Mouse (Mus musculus): ENCODE results near the gene BC048679. TPM values are rescaled to one million over a fixed set of nuclear protein-coding genes. Genes with fewer than 3 reads are reported as not detected.

The BC048679 gene
- polyA plus RNA-seq, 1 experiment, result not detected

- no peak overlapping the region for H3K4me3 ChIP-seq (ENCODE audit: insufficient read depth, poor library complexity, severe bottlenecking)
- TF ChIP-seq MYOD1 (IDR thresholded peaks at IDR 0.05; ENCODE audit: control insufficient read depth, insufficient read length, low read depth), result no peak
- TF ChIP-seq MYOG (IDR thresholded peaks at IDR 0.05; ENCODE audit: control insufficient read depth, extremely low read depth, insufficient read length), result no peak
- TF ChIP-seq FOSL1 (IDR thresholded peaks at IDR 0.05; ENCODE audit: insufficient read depth, low read length, poor library complexity, severe bottlenecking), result no peak
- TF ChIP-seq USF1 (IDR thresholded peaks at IDR 0.05; ENCODE audit: low read depth), result no peak
- no peak for TF ChIP-seq MAX (IDR thresholded peaks at IDR 0.05)
- no peak for TF ChIP-seq CTCF (IDR thresholded peaks at IDR 0.05; ENCODE audit: control insufficient read depth, insufficient read depth, insufficient read length)
- no peak for TF ChIP-seq CEBPB (IDR thresholded peaks at IDR 0.05; ENCODE audit: low read depth)
- no peaks in the 10 kb centered on the region for H3K36me3 ChIP-seq (ENCODE audit: control insufficient read depth, insufficient read depth)
- H3ac ChIP-seq (ENCODE audit: control insufficient read depth, insufficient read length, low read depth), result no peak overlapping the region
- H3K79me2 ChIP-seq (ENCODE audit: control insufficient read depth, insufficient read depth), result no peaks in the 10 kb centered on the region
- no peaks in the 10 kb centered on the region for H3K79me3 ChIP-seq (ENCODE audit: low read depth)
- peaks cover 18% of the 10 kb centered on the region for H3K27me3 ChIP-seq (ENCODE audit: control insufficient read depth, insufficient read depth, insufficient read length)
These were observed 22.9 kb downstream of the BC048679 start for GRCm38 (mm10) chr7:81475221-81475620.

- H3K79me2 ChIP-seq (ENCODE audit: control insufficient read depth, insufficient read depth), result no peaks in the 10 kb centered on the region
- H3K27me3 ChIP-seq (ENCODE audit: control insufficient read depth, insufficient read depth, insufficient read length), result peaks cover 7% of the 10 kb centered on the region
- no peak overlapping the region for H3ac ChIP-seq (ENCODE audit: control insufficient read depth, insufficient read length, low read depth)
- no peak for TF ChIP-seq MYOD1 (IDR thresholded peaks at IDR 0.05; ENCODE audit: control insufficient read depth, insufficient read length, low read depth)
- TF ChIP-seq CEBPB (IDR thresholded peaks at IDR 0.05; ENCODE audit: low read depth), result no peak
- no peak for TF ChIP-seq CTCF (IDR thresholded peaks at IDR 0.05; ENCODE audit: control insufficient read depth, insufficient read depth, insufficient read length)
- TF ChIP-seq USF1 (IDR thresholded peaks at IDR 0.05; ENCODE audit: low read depth), result no peak
- no peak for TF ChIP-seq FOSL1 (IDR thresholded peaks at IDR 0.05; ENCODE audit: insufficient read depth, low read length, poor library complexity, severe bottlenecking)
- no peak for TF ChIP-seq MAX (IDR thresholded peaks at IDR 0.05)
- TF ChIP-seq MYOG (IDR thresholded peaks at IDR 0.05; ENCODE audit: control insufficient read depth, extremely low read depth, insufficient read length), result no peak
- no peaks in the 10 kb centered on the region for H3K36me3 ChIP-seq (ENCODE audit: control insufficient read depth, insufficient read depth)
- no peaks in the 10 kb centered on the region for H3K79me3 ChIP-seq (ENCODE audit: low read depth)
- no peak overlapping the region for H3K4me3 ChIP-seq (ENCODE audit: insufficient read depth, poor library complexity, severe bottlenecking)
These were observed 33.1 kb downstream of the BC048679 start for GRCm38 (mm10) chr7:81464906-81465450.

- TF ChIP-seq MYOD1 (IDR thresholded peaks at IDR 0.05; ENCODE audit: control insufficient read depth, insufficient read length, low read depth) (no peak), MAX (IDR thresholded peaks at IDR 0.05) (no peak), MYOG (IDR thresholded peaks at IDR 0.05; ENCODE audit: control insufficient read depth, extremely low read depth, insufficient read length) (no peak), USF1 (IDR thresholded peaks at IDR 0.05; ENCODE audit: low read depth) (no peak), FOSL1 (IDR thresholded peaks at IDR 0.05; ENCODE audit: insufficient read depth, low read length, poor library complexity, severe bottlenecking) (no peak), CEBPB (IDR thresholded peaks at IDR 0.05; ENCODE audit: low read depth) (no peak), CTCF (IDR thresholded peaks at IDR 0.05; ENCODE audit: control insufficient read depth, insufficient read depth, insufficient read length) (no peak)
- no peaks in the 10 kb centered on the region for H3K79me2 ChIP-seq (ENCODE audit: control insufficient read depth, insufficient read depth)
- peaks cover 7% of the 10 kb centered on the region for H3K27me3 ChIP-seq (ENCODE audit: control insufficient read depth, insufficient read depth, insufficient read length)
- no peak overlapping the region for H3ac ChIP-seq (ENCODE audit: control insufficient read depth, insufficient read length, low read depth)
- H3K36me3 ChIP-seq (ENCODE audit: control insufficient read depth, insufficient read depth), result no peaks in the 10 kb centered on the region
- no peaks in the 10 kb centered on the region for H3K79me3 ChIP-seq (ENCODE audit: low read depth)
- H3K4me3 ChIP-seq (ENCODE audit: insufficient read depth, poor library complexity, severe bottlenecking), result no peak overlapping the region
These were observed 34.0 kb downstream of the BC048679 start for GRCm38 (mm10) chr7:81464116-81464515.

- TF ChIP-seq MYOD1 (IDR thresholded peaks at IDR 0.05; ENCODE audit: control insufficient read depth, insufficient read length, low read depth) (no peak), MYOG (IDR thresholded peaks at IDR 0.05; ENCODE audit: control insufficient read depth, extremely low read depth, insufficient read length) (no peak), MAX (IDR thresholded peaks at IDR 0.05) (no peak), FOSL1 (IDR thresholded peaks at IDR 0.05; ENCODE audit: insufficient read depth, low read length, poor library complexity, severe bottlenecking) (no peak), USF1 (IDR thresholded peaks at IDR 0.05; ENCODE audit: low read depth) (no peak)
- Histone ChIP-seq H3K27me3 (ENCODE audit: control insufficient read depth, insufficient read depth, insufficient read length) (peaks cover 7% of the 10 kb centered on the region), H3ac (ENCODE audit: control insufficient read depth, insufficient read length, low read depth) (no peak overlapping the region), H3K36me3 (ENCODE audit: control insufficient read depth, insufficient read depth) (no peaks in the 10 kb centered on the region), H3K79me3 (ENCODE audit: low read depth) (no peaks in the 10 kb centered on the region), H3K4me3 (ENCODE audit: insufficient read depth, poor library complexity, severe bottlenecking) (no peak overlapping the region), H3K79me2 (ENCODE audit: control insufficient read depth, insufficient read depth) (no peaks in the 10 kb centered on the region)
These were observed 35.3 kb downstream of the BC048679 start for GRCm38 (mm10) chr7:81462815-81463214.

- Histone ChIP-seq H3K27me3 (ENCODE audit: control insufficient read depth, insufficient read depth, insufficient read length) (peaks cover 21% of the 10 kb centered on the region), H3K79me2 (ENCODE audit: control insufficient read depth, insufficient read depth) (no peaks in the 10 kb centered on the region), H3ac (ENCODE audit: control insufficient read depth, insufficient read length, low read depth) (no peak within 1 kb of the TSS), H3K36me3 (ENCODE audit: control insufficient read depth, insufficient read depth) (no peaks in the 10 kb centered on the region), H3K79me3 (ENCODE audit: low read depth) (no peaks in the 10 kb centered on the region), H3K4me3 (ENCODE audit: insufficient read depth, poor library complexity, severe bottlenecking) (no peak within 1 kb of the TSS)
- TF ChIP-seq CEBPB (IDR thresholded peaks at IDR 0.05; ENCODE audit: low read depth), result no peak
These were observed 42.9 kb downstream of the BC048679 start, which contains the start of gene Cpeb1 for GRCm38 (mm10) chr7:81455155-81455651. Gene Cpeb1 (minus strand): TSS chr7:81455465.
